Mouse (Mus musculus): Measurements from ENCODE around the gene Zfp1.

DNA sequence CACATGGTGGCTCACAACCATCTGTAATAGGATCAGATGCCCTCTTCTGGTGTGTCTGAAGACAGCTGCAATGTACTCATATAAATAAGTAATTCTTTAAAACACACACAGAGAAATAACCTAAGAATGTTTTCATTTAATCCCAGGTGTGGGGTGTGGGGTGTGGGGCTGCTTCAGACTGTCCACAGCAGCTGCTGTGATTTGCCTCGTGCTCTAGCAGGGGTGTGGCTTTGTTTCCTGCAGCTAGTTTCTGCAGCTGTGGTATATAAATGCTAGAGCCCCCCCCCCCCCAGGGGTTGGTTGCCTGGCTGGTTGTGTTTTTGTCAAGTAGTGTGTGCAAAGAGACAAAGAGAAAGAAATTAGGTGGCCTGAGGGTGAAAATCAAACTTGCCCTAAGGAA is 55.8 kb downstream of the Zfp1 start:
- TF ChIP-seq POLR2AphosphoS2 (IDR thresholded peaks at IDR 0.05; ENCODE audit: insufficient read length, low read depth): no peak
- peak; percentile 32 to 82 (median 46) for TF ChIP-seq MYOG (IDR thresholded peaks at IDR 0.05; ENCODE audit: control insufficient read depth in 1 of 3, insufficient read depth in 1 of 3, insufficient read length in 2 of 3, low read depth in 2 of 3)
- TF ChIP-seq POLR2A (IDR thresholded peaks at IDR 0.05; ENCODE audit: insufficient read length, low read depth): no peak
- peak; percentile 48 for TF ChIP-seq TCF3 (IDR thresholded peaks at IDR 0.05; ENCODE audit: insufficient read length, low read depth)
- TF ChIP-seq MYOD1 (IDR thresholded peaks at IDR 0.05; ENCODE audit: control insufficient read depth in 1 of 3, insufficient read length in 2 of 3, low read depth in 2 of 3): peak; percentile 8 to 82 (median 50)
- TF ChIP-seq REST (IDR thresholded peaks at IDR 0.05; ENCODE audit: insufficient read depth, insufficient read length): no peak
- TF ChIP-seq TCF12 (IDR thresholded peaks at IDR 0.05; ENCODE audit: insufficient read depth, poor library complexity, severe bottlenecking): peak; percentile 58
- TF ChIP-seq MAX (IDR thresholded peaks at IDR 0.05; ENCODE audit: low read depth): no peak
- no peak for TF ChIP-seq CEBPB (IDR thresholded peaks at IDR 0.05; ENCODE audit: insufficient read depth, poor library complexity, severe bottlenecking)
